Mouse (Mus musculus) embryonic fibroblast, embryonic 13.5 days (primary cell): ENCODE data around the gene Serpine2. TPM values are rescaled to one million over a fixed set of nuclear protein-coding genes. Genes with fewer than 3 reads are reported as not detected.

Source experiments
- H3K27ac ChIP-seq: 2 replicates; pipeline ENCODE4 v1.5.1; 2012; ENCODE audit warnings: low read length, control low read depth, inconsistent platforms; ENCODE audit not compliant: insufficient read depth
- H3K4me1 ChIP-seq: 2 replicates; pipeline ENCODE4 v1.6.1; 2011; ENCODE audit warnings: low read length; ENCODE audit not compliant: control insufficient read depth, insufficient read depth
- H3K4me3 ChIP-seq: 2 replicates; pipeline ENCODE4 v1.5.1; 2011; ENCODE audit warnings: mild to moderate bottlenecking, control low read depth, low read length; ENCODE audit not compliant: insufficient read depth
- CTCF ChIP-seq: IDR thresholded peaks from 2 replicates; pipeline ENCODE4 v1.5.1; 2011; ENCODE audit warnings: mild to moderate bottlenecking, control low read depth, low read length, moderate library complexity, borderline replicate concordance; ENCODE audit not compliant: insufficient read depth
- POLR2A ChIP-seq: IDR thresholded peaks from 2 replicates; pipeline ENCODE4 v1.6.1; 2011; ENCODE audit warnings: low read depth, mild to moderate bottlenecking, control low read depth, low read length, moderate library complexity
- polyA plus RNA-seq: library from polyadenylated mRNA; stranded (reverse); fragments of >200 nt; gene quantifications from 2 replicates; pipeline ENCODE4 v1.2.4, GENCODE M21; 2011; ENCODE audit warnings: low read depth; ENCODE audit not compliant: missing spikeins, insufficient read length

Gene Serpine2
- polyA plus RNA-seq, 1 experiment, result 313 TPM

GRCm38 (mm10) chr1:79752015-79752695 lies 108.8 kb downstream of the Serpine2 start:
- peaks cover 19% of the 10 kb centered on the region for H3K4me1 ChIP-seq
- TF ChIP-seq POLR2A, result no peak
- TF ChIP-seq CTCF, result no peak
- peak overlapping the region; percentile 94 for H3K27ac ChIP-seq
- no peak overlapping the region for H3K4me3 ChIP-seq

- H3K4me1 ChIP-seq, result peaks cover 23% of the 10 kb centered on the region
- H3K27ac ChIP-seq, result no peak overlapping the region
- H3K4me3 ChIP-seq, result no peak overlapping the region
- TF ChIP-seq POLR2A, result no peak
- TF ChIP-seq CTCF, result no peak
These were observed 109.8 kb downstream of the Serpine2 start for GRCm38 (mm10) chr1:79751186-79751585.

- Histone ChIP-seq H3K4me1 (peaks cover 13% of the 10 kb centered on the region), H3K27ac (peak overlapping the region; percentile 92), H3K4me3 (no peak overlapping the region)
- no peak for TF ChIP-seq CTCF
- no peak for TF ChIP-seq POLR2A
These were observed 114.9 kb downstream of the Serpine2 start for GRCm38 (mm10) chr1:79746056-79746455.

Other genes with a start within 250 kb of the Serpine2 start
- gene Ap1s3, start 189.2 kb downstream of the Serpine2 start, polyA plus RNA-seq, result 1.2 and 3.0 TPM in 2 replicates
- gene Mrpl44, start 85.2 kb downstream of the Serpine2 start, polyA plus RNA-seq, result 14.2 and 17.3 TPM in 2 replicates
- 76.3 and 89.7 TPM in 2 replicates for gene Wdfy1, start 85.0 kb downstream of the Serpine2 start, polyA plus RNA-seq